Mouse (Mus musculus) embryonic fibroblast, embryonic 13.5 days (primary cell): Measurements from ENCODE around the gene Poldip3. TPM values are rescaled to one million over a fixed set of nuclear protein-coding genes. Genes with fewer than 3 reads are reported as not detected.
"Not testable (repeated sequence)": the region's sequence is repeated elsewhere in the genome, so short reads cannot be mapped to it uniquely, and the experiment has no call there.

Source experiments
- H3K27ac ChIP-seq: 2 replicates; pipeline ENCODE4 v1.5.1; 2012; ENCODE audit warnings: low read length, control low read depth, inconsistent platforms; ENCODE audit not compliant: insufficient read depth
- H3K4me1 ChIP-seq: 2 replicates; pipeline ENCODE4 v1.6.1; 2011; ENCODE audit warnings: low read length; ENCODE audit not compliant: control insufficient read depth, insufficient read depth
- H3K4me3 ChIP-seq: 2 replicates; pipeline ENCODE4 v1.5.1; 2011; ENCODE audit warnings: mild to moderate bottlenecking, control low read depth, low read length; ENCODE audit not compliant: insufficient read depth
- CTCF ChIP-seq: IDR thresholded peaks from 2 replicates; pipeline ENCODE4 v1.5.1; 2011; ENCODE audit warnings: mild to moderate bottlenecking, control low read depth, low read length, moderate library complexity, borderline replicate concordance; ENCODE audit not compliant: insufficient read depth
- POLR2A ChIP-seq: IDR thresholded peaks from 2 replicates; pipeline ENCODE4 v1.6.1; 2011; ENCODE audit warnings: low read depth, mild to moderate bottlenecking, control low read depth, low read length, moderate library complexity
- polyA plus RNA-seq: library from polyadenylated mRNA; stranded (reverse); fragments of >200 nt; gene quantifications from 2 replicates; pipeline ENCODE4 v1.2.4, GENCODE M21; 2011; ENCODE audit warnings: low read depth; ENCODE audit not compliant: missing spikeins, insufficient read length

Poldip3 gene
- polyA plus RNA-seq, 1 experiment, result 78.3 TPM

DNA sequence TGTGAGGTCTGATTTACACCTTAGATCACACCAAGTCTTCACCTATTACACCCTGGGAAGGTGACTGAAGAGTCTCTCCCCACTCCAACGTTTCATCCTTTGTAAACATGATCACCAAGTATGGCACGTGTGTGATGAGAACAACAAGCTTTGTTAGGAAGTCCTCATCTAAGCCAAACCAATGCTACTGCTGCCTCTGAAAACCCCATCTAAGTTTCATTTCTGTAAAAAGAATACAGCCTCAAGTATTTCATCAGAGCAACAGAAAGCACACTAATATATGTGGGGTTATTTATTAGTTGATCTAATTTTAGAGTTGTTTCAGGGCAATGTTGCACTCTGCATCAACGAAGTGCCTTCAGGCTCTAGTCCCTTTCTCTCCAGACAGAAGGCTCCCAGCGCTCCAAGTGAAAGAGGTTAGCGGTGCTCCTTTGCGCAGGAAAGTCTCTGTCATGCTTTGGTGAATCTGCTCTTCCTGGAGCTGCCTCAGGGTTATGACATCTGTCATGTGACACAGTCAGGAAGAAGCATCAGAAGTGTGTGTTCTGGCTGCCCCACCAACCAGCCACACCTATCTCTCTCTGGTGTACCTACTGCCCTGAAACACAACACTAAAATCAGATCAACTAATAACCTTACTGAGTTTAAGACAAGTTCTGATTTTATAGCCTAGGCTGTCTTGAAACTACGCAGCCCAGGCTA lies 19.5 kb downstream of the Poldip3 start:
- no peak overlapping the region for H3K4me3 ChIP-seq
- H3K4me1 ChIP-seq, result no peaks in the 10 kb centered on the region
- TF ChIP-seq POLR2A, result no peak
- TF ChIP-seq CTCF, result no peak
- H3K27ac ChIP-seq, result no peak overlapping the region

DNA sequence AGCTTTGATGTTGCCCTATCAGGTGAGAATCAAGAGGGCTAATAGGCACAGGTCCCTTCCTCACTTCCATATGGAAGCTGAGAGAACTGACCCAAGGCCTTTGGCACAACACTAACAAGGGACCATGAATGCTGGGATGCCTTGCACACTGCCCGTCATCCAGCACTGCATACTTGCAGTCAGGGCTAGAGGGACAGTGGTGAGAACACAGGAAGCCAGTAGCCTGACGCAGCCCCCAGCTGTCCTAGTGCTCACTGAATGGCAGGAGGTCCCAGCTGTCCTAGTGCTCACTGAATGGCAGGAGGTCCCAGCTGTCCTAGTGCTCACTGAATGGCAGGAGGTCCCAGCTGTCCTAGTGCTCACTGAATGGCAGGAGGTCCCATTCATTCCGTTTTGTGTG lies 22.1 kb downstream of the Poldip3 start:
- not testable (repeated sequence) for H3K27ac ChIP-seq, H3K4me3 ChIP-seq, H3K4me1 ChIP-seq

DNA sequence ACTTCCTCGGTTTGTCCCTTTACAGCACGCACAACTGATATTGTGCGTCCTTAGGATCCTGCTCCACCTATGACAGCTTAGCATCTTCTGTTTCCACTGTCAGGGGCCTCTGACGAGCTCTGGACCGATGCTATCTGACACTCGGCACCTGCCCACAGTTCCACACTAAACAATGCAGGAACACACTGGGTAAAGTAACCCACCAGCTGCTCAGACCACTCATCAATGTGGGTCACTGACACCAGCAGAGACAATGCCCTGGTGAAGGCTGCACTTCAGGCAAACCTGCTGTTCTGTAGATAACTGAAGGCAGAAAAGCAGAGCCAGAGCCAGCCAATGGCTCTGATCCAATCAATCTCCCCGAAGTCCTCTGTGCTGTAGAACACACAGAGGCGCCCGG lies 22.6 kb downstream of the Poldip3 start:
- no peaks in the 10 kb centered on the region for H3K4me1 ChIP-seq
- no peak overlapping the region for H3K27ac ChIP-seq
- TF ChIP-seq CTCF (no peak), POLR2A (no peak)
- no peak overlapping the region for H3K4me3 ChIP-seq

DNA sequence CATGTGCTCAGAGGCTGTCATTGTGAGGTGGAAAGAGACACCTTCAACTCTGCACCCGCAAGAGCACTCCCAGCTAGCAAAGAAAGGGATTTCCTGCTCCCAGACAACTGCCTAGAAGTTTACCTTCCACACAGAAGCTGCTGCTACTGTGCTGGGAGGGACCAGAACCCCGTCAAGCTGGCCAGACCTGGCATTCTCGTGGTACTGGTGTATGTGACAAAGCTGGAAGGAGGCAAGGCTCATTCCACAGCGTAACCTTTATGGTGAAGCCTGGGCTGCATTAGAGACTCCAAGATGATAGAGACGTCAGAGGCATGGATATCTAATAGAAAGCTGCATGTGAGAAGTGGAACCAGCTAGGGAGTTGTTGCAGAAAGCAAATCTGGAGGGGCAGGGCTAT lies 24.6 kb downstream of the Poldip3 start:
- H3K27ac ChIP-seq, result no peak overlapping the region
- TF ChIP-seq CTCF (no peak), POLR2A (no peak)
- H3K4me3 ChIP-seq, result no peak overlapping the region
- no peaks in the 10 kb centered on the region for H3K4me1 ChIP-seq

DNA sequence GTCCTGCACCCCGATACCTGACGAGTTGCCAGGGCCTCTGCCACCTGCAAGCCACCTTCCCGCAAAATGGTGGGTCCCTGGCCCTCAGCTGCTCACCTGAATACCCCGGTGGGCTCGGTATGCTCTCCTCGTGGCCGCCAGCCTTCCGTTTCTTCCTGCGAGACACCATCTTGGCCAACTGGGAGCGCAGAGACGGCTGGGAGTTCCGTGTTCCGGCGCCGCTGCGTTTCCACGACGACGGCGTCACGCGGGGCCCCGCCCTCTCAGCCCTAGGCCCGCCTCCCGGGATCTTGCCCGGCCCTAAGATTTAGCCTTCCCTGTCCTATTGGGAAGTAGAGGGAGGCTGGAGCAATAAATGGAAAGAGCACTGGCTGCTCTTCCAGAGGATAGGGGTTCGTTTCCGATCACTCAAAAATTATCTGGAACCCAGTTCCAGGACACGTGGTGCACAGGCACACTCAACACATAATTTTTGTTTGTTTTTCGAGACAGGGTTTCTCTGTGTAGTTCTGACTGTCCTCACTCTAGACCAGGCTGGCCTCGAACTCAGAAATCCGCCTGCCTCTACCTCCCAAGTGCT lies 26.5 kb downstream of the Poldip3 start, which contains the start of gene Rrp7a:
Gene Rrp7a, minus strand, starts transcription at position 236 of the 580 bp plus-strand sequence.
- no peak for TF ChIP-seq CTCF
- peak; percentile 60 for TF ChIP-seq POLR2A
- H3K27ac ChIP-seq, result peak within 1 kb of the TSS; percentile 37
- H3K4me1 ChIP-seq, result no peaks in the 10 kb centered on the region
- peak within 1 kb of the TSS; percentile 93 for H3K4me3 ChIP-seq

DNA sequence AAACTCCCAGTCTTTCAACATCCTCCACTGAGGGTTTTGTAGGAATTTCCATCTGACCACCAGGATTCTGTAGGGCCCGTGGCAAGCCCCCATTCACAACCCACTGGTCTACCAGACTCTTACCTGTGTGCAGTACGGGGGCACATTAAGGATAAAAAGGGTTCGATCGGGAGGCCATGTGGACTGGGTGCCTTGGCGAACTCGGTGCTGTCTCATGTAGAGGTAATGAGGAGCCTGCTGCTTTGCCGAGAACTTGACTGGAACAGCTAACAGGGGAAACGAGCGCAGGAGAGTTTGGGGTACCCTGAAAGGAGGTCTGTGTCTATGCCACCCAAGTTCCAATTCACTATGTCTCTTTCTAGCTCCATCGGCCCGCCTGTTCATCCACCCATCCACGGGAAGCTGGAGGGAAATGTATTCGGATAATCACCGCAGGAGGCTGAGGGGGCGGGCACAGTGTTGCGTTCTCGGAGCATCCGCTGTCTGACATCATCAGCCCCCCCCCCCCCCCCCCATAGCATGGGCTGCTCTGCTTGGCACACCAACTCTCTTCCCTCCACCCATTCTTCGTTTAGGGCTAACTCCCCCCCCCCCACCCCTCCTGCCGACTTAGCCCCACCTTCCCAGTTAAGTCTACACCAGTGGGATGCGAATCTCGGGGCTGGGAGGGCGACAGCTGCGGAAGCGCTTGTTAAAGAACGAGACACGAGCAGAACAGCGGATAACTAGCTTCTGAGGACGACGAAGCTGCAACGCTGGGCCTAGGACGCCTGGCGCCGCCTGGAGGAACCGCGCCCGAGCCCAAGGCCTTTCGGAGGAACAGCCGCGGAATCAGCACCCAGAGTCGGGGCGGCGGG lies 27.2 kb downstream of the Poldip3 start:
- peak overlapping the region; percentile 37 for H3K27ac ChIP-seq

DNA sequence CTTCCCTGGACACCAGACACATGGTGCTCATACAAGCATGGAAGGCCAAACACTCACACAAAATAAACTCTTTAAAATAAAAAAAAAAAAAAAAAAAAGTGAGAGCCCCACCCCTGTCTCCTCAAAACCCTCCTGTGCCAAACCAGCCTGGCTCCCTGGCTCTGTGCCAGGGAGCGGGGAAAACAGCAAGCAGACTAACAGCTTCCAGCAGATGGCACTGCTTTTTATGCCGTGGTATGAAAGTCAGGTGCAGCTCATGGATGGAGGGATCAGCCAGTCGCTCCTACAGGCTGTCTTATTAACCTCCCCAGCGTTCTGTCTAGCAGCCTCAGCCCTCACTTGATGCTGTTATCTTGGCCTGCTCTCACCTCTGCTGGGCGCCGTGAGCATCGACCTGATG lies 30.8 kb downstream of the Poldip3 start:
- Histone ChIP-seq H3K4me1 (no peaks in the 10 kb centered on the region), H3K4me3 (no peak overlapping the region), H3K27ac (no peak overlapping the region)
- no peak for TF ChIP-seq CTCF
- TF ChIP-seq POLR2A, result no peak

More for the DNA sequence above, 27.2 kb downstream of the Poldip3 start:
- Histone ChIP-seq H3K4me1 (no peaks in the 10 kb centered on the region), H3K4me3 (peak overlapping the region; percentile 93)
- TF ChIP-seq POLR2A, result no peak; the same call in none of the 2 replicates
- TF ChIP-seq CTCF, result no peak

DNA sequence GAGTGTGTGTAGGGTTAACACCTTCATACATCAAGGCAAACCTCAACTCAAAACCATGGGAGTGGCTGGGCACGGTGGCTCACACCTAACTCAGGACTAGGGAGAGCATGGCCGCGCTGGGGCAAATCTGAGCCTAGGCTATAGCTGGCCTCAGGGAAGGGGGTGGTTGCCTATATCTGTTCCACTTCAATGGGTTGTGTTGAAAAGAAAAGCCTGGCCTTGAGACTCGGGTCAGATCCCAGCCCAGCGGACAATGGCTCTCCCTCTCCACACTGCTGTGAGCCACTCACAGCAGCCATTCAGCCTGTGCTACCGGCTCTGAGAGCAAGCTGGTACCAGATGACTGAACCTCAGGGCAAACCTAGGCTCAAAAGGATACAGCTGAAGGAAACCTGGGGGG lies 34.1 kb downstream of the Poldip3 start:
- Histone ChIP-seq H3K27ac (no peak overlapping the region), H3K4me1 (no peaks in the 10 kb centered on the region), H3K4me3 (no peak overlapping the region)
- TF ChIP-seq POLR2A (no peak), CTCF (no peak)

DNA sequence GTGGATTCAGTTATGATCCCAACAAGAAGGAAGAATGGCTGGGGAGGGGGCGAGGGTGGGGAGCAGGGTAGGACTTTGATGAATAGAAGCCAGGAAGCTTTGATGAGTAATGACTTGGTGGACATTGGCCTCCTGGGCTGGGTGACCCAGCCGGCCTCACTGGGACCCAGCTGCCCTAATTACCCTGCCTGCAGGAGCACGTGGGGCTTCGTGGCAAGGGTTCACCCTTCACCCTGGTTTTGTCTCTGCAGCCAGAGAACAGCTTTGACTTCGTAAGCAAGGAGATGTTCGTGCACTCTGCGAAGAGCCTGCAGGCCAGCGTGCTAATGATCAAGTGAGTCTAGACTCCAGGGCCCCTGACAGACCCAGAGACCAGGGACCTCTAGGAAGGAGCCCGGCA lies 35.1 kb downstream of the Poldip3 start:
- TF ChIP-seq POLR2A (no peak), CTCF (no peak)
- Histone ChIP-seq H3K4me3 (no peak overlapping the region), H3K4me1 (no peaks in the 10 kb centered on the region), H3K27ac (no peak overlapping the region)

DNA sequence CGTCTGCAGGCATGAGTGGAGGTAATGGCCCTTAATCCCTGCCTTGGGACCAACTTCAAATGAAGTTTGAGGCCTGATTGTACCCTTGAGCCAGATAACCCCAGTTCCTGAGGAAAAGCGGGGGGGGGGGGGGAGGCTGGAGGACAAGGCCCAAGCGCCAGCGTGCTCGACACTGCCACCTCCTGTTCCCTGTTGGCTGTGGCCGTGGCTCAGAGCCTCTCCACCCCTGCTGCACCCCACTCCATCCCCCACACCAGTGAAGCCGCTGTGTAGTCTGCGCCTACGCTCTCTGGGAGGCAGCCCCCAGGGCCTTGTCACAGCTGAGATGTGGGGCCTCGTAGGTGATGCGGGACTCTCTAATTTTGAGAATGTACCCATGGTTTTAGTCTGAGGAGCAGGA lies 36.3 kb downstream of the Poldip3 start:
- Histone ChIP-seq H3K4me1 (no peaks in the 10 kb centered on the region), H3K27ac (no peak overlapping the region), H3K4me3 (no peak overlapping the region)
- TF ChIP-seq POLR2A, result no peak
- TF ChIP-seq CTCF, result peak; percentile 88; the same call in 1 of the 2 replicates
